Mouse (Mus musculus): Measurements from ENCODE around the gene Lingo2. TPM values are rescaled to one million over a fixed set of nuclear protein-coding genes. Genes with fewer than 3 reads are reported as not detected.
"Not testable (repeated sequence)": the region's sequence is repeated elsewhere in the genome, so short reads cannot be mapped to it uniquely, and the experiment has no call there.

Gene Lingo2
- polyA plus RNA-seq, 1 experiment from 2014 or later, result 63.0 TPM

GRCm38 (mm10) chr4:36262436-36263169, 688.9 kb downstream of the Lingo2 start:
- Histone ChIP-seq H3K27ac (no peak overlapping the region), H3K9me3 (no peaks in the 10 kb centered on the region), H3K4me2 (no peak overlapping the region), H3K27me3 (replicated peaks) (no peaks in the 10 kb centered on the region), H3K9ac (no peak overlapping the region), H3K36me3 (replicated peaks) (no peaks in the 10 kb centered on the region), H3K4me3 (no peak overlapping the region), H3K4me1 (no peaks in the 10 kb centered on the region)
- WGBS, result 89% methylated on average over 2 of the region's 2 CpGs
- no peak for ATAC-seq (replicated peaks)

- peak; percentile 63; the same call in 1 of the 2 replicates for ATAC-seq (replicated peaks)
- H3K4me3 ChIP-seq, result no peak overlapping the region
- H3K4me2 ChIP-seq, result peak overlapping the region; percentile 24; the same call in 1 of the 2 replicates
- H3K36me3 ChIP-seq (replicated peaks), result no peaks in the 10 kb centered on the region
- 34% methylated on average over 7 of the region's 7 CpGs for WGBS
- no peaks in the 10 kb centered on the region for H3K27me3 ChIP-seq (replicated peaks)
- H3K27ac ChIP-seq, result no peak overlapping the region
- no peak overlapping the region for H3K9ac ChIP-seq
- H3K9me3 ChIP-seq, result no peaks in the 10 kb centered on the region
- peaks cover 7% of the 10 kb centered on the region; the same call in 1 of the 2 replicates for H3K4me1 ChIP-seq
These were observed 765.2 kb downstream of the Lingo2 start for GRCm38 (mm10) chr4:36186231-36186922.

GRCm38 (mm10) chr4:36183643-36184042, 767.9 kb downstream of the Lingo2 start:
- no peak overlapping the region for H3K9ac ChIP-seq
- H3K27me3 ChIP-seq (replicated peaks), result no peaks in the 10 kb centered on the region
- H3K36me3 ChIP-seq (replicated peaks), result no peaks in the 10 kb centered on the region
- H3K9me3 ChIP-seq, result no peaks in the 10 kb centered on the region
- no peak overlapping the region for H3K4me3 ChIP-seq
- no peak overlapping the region for H3K4me2 ChIP-seq
- no peak overlapping the region for H3K27ac ChIP-seq
- WGBS, result 66% methylated on average over 4 of the region's 4 CpGs
- H3K4me1 ChIP-seq, result peaks cover 7% of the 10 kb centered on the region; the same call in 1 of the 2 replicates
- ATAC-seq (replicated peaks), result no peak

- Histone ChIP-seq H3K4me1 (no peaks in the 10 kb centered on the region), H3K27me3 (replicated peaks) (no peaks in the 10 kb centered on the region), H3K4me2 (no peak overlapping the region), H3K27ac (no peak overlapping the region), H3K36me3 (replicated peaks) (no peaks in the 10 kb centered on the region), H3K4me3 (no peak overlapping the region), H3K9me3 (no peaks in the 10 kb centered on the region), H3K9ac (no peak overlapping the region)
- ATAC-seq (replicated peaks), result no peak
- 28% methylated on average over 1 of the region's 1 CpGs for WGBS
These were observed 781.4 kb downstream of the Lingo2 start for GRCm38 (mm10) chr4:36170099-36170498.

GRCm38 (mm10) chr4:36131341-36131740, 820.2 kb downstream of the Lingo2 start:
- H3K27ac ChIP-seq, result no peak overlapping the region
- no peak for ATAC-seq (replicated peaks)
- H3K4me1 ChIP-seq, result no peaks in the 10 kb centered on the region
- no peaks in the 10 kb centered on the region for H3K27me3 ChIP-seq (replicated peaks)
- H3K4me2 ChIP-seq, result no peak overlapping the region
- no peaks in the 10 kb centered on the region for H3K9me3 ChIP-seq
- H3K36me3 ChIP-seq (replicated peaks), result no peaks in the 10 kb centered on the region
- H3K4me3 ChIP-seq, result no peak overlapping the region
- no peak overlapping the region for H3K9ac ChIP-seq

DNA sequence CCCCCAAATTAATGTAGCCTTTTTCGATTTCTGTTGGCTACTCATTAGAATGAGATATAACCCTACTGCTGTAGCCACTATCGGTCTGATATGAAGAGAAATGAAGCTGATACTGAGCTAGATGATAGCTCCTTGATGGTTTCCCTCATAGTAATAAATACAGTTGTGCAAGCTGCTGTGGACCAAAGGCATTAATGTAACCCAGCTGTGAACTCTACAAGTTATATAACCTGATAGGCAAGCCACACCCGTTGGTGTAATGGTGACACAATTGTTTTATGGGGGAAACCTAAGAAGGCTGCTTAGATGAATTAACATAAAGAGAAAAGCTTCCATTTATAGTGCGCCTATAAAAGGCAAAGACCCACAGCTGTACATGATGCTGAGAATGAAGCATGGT, 856.1 kb downstream of the Lingo2 start:
- Histone ChIP-seq H3K4me2 (no peak overlapping the region), H3K9ac (no peak overlapping the region), H3K36me3 (replicated peaks) (no peaks in the 10 kb centered on the region), H3K27ac (no peak overlapping the region), H3K4me1 (no peaks in the 10 kb centered on the region), H3K27me3 (replicated peaks) (no peaks in the 10 kb centered on the region), H3K9me3 (no peaks in the 10 kb centered on the region), H3K4me3 (no peak overlapping the region)
- WGBS, result 90% methylated on average over 4 of the region's 4 CpGs
- no peak for ATAC-seq (replicated peaks)

GRCm38 (mm10) chr4:36081095-36081852, 870.3 kb downstream of the Lingo2 start:
- Histone ChIP-seq H3K4me1 (no peaks in the 10 kb centered on the region), H3K27ac (no peak overlapping the region), H3K27me3 (replicated peaks) (no peaks in the 10 kb centered on the region), H3K4me2 (no peak overlapping the region), H3K9ac (no peak overlapping the region), H3K4me3 (no peak overlapping the region), H3K36me3 (replicated peaks) (no peaks in the 10 kb centered on the region), H3K9me3 (no peaks in the 10 kb centered on the region)
- peak; percentile 50; the same call in 1 of the 2 replicates for ATAC-seq (replicated peaks)
- 26% methylated on average over 3 of the region's 3 CpGs for WGBS

DNA sequence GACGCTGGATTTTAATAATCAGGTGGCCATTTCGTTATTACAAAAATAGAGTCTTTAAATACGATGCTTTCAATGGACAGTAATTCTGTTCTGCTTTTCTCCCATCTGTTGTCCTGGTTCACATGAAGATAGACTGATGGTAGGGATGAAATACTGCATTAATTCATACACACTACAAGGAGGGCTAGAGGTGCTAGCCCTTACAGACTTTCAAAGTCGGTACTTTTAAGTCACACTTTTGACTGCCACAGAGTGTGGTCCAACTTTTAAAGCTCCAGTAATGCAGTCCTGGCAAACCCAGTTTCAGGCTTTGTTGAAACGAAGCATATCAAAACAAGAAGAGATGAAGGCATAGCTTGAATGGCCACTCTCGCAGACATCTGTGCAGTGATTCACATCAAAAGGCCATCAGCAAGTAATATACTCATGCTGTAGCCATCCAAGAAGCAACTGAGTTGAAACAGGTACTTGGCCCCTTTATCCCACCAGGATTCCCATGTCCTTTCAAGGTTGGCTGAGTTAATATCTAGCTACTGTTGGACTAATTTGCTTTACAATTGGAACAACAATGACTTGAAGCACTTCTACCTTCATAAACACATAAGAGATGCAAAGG, 872.5 kb downstream of the Lingo2 start:
- ATAC-seq (replicated peaks), result peak; percentile 78
- 68% methylated on average over 6 of the region's 6 CpGs for WGBS

DNA sequence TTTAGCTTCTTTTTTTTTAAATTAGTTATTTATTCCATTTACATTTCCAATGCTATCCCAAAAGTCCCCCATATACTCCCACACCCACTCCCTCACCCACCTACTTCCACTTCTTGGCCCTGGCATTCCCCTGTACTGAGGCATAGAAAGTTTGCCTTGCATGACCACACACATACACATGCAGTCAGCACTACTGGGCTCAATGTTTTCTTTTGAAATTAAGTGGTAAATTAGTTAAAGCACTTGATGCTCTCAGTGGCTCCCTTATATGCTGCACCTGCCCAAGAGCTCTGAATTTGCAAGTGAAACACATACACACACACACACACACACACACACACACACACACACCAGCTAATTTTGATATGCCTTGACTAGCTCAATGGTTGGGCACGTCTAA, 886.8 kb downstream of the Lingo2 start:
- H3K4me1 ChIP-seq; H3K4me2 ChIP-seq; H3K36me3 ChIP-seq (replicated peaks); H3K9me3 ChIP-seq; H3K27ac ChIP-seq; H3K27me3 ChIP-seq (replicated peaks); H3K4me3 ChIP-seq; ATAC-seq (replicated peaks); H3K9ac ChIP-seq: not testable (repeated sequence)
- WGBS, result 79% methylated on average over 1 of the region's 1 CpGs

More for the DNA sequence above, 872.5 kb downstream of the Lingo2 start:
- Histone ChIP-seq H3K9me3 (no peaks in the 10 kb centered on the region), H3K4me1 (no peaks in the 10 kb centered on the region), H3K36me3 (replicated peaks) (no peaks in the 10 kb centered on the region), H3K9ac (no peak overlapping the region), H3K4me3 (no peak overlapping the region), H3K27me3 (replicated peaks) (no peaks in the 10 kb centered on the region), H3K4me2 (no peak overlapping the region), H3K27ac (no peak overlapping the region)

DNA sequence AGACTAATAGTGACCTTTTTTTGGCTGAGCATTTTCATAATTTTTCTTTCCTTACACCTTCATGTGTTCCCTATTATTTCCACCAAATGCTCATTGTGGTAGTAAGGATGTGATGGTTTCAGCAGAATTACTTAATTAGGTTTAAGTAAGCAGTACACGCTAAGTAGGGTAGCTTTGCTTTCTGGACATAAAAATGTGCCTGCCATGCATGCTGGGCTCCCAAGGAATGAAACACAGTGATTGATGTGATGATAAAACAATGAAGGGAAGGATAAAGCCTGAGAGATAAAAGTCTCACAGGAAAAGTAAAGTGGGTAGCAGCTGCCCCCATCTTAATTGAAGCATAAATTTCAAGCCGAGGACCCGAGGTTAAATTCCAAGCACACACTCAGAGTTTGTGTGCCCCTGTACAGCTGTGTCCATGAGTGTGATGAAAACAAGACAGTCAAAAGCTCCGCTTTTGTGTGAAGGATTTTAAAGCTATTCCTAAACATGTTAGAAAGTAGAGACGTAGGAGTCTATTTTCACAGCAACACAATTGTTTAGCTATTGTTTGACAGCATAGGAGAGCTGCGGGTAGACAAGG, 898.7 kb downstream of the Lingo2 start:
- Histone ChIP-seq H3K36me3 (replicated peaks) (no peaks in the 10 kb centered on the region), H3K4me3 (no peak overlapping the region), H3K9ac (no peak overlapping the region), H3K27ac (no peak overlapping the region), H3K4me2 (no peak overlapping the region), H3K4me1 (no peaks in the 10 kb centered on the region), H3K9me3 (no peaks in the 10 kb centered on the region), H3K27me3 (replicated peaks) (no peaks in the 10 kb centered on the region)
- ATAC-seq (replicated peaks), result no peak
- WGBS, result 58% methylated on average over 6 of the region's 6 CpGs

GRCm38 (mm10) chr4:36040361-36040760, 911.2 kb downstream of the Lingo2 start:
- H3K4me3 ChIP-seq, result no peak overlapping the region
- H3K4me2 ChIP-seq, result no peak overlapping the region
- no peaks in the 10 kb centered on the region for H3K36me3 ChIP-seq (replicated peaks)
- no peaks in the 10 kb centered on the region for H3K4me1 ChIP-seq
- 94% methylated on average over 3 of the region's 3 CpGs for WGBS
- ATAC-seq (replicated peaks), result no peak
- H3K27me3 ChIP-seq (replicated peaks), result no peaks in the 10 kb centered on the region
- H3K27ac ChIP-seq, result no peak overlapping the region
- no peak overlapping the region for H3K9ac ChIP-seq
- no peaks in the 10 kb centered on the region for H3K9me3 ChIP-seq

GRCm38 (mm10) chr4:36038742-36039141, 912.8 kb downstream of the Lingo2 start:
- Histone ChIP-seq H3K9ac (no peak overlapping the region), H3K27ac (no peak overlapping the region), H3K4me2 (no peak overlapping the region), H3K4me1 (no peaks in the 10 kb centered on the region), H3K36me3 (replicated peaks) (no peaks in the 10 kb centered on the region), H3K4me3 (no peak overlapping the region), H3K9me3 (no peaks in the 10 kb centered on the region), H3K27me3 (replicated peaks) (no peaks in the 10 kb centered on the region)
- 93% methylated on average over 2 of the region's 2 CpGs for WGBS
- ATAC-seq (replicated peaks), result no peak
